In genomic region chr8:91148643-91149178, GRCm38 (mm10) we compare ENCODE assay signal across 11 mouse cellular contexts. TPM values are rescaled to one million over a fixed set of nuclear protein-coding genes. Genes with fewer than 3 reads are reported as not detected.
DNase-seq lines count a peak whose midpoint lies in the region; ATAC-seq and TF ChIP-seq lines count a peak whose summit lies in the region.
"Had no signal": no experiment of that assay in that cellular context is flagged by ENCODE, and none has a peak within 500 bp of the region (broad histone marks: within the 10 kb centered on the region; RNA-seq: fewer than 3 reads in every experiment).

No protein-coding gene starts in this region.

- 72% methylated on average over 15 of the region's 15 CpGs for WGBS in embryonic facial prominence, embryonic 15.5 days
- WGBS in small intestine, adult 2 months: 26% methylated on average over 15 of the region's 15 CpGs
- WGBS in midbrain, embryonic 14.5 days: 83% methylated on average over 15 of the region's 15 CpGs

- no peak overlapping the region for H3K27ac ChIP-seq in embryonic facial prominence, embryonic 15.5 days (replicated peaks)
- peak overlapping the region; percentile 98 for H3K27ac ChIP-seq in small intestine, adult 2 months (ENCODE audit: insufficient read depth, low read depth, low read length)
- no peak overlapping the region for H3K27ac ChIP-seq in midbrain, embryonic 14.5 days (replicated peaks; ENCODE audit: low read depth, low read length)
- H3K27ac ChIP-seq: lung, embryonic 15.5 days; neural tube, embryonic 12.5 days had no signal

- no peaks in the 10 kb centered on the region for H3K9me3 ChIP-seq in embryonic facial prominence, embryonic 15.5 days (replicated peaks)
- no peaks in the 10 kb centered on the region; the same call in 1 of the 2 replicates for H3K9me3 ChIP-seq in midbrain, embryonic 14.5 days (ENCODE audit: control insufficient read depth, low read length)
- H3K9me3 ChIP-seq: G1E; lung, embryonic 15.5 days had no signal

- no peaks in the 10 kb centered on the region for H3K36me3 ChIP-seq in embryonic facial prominence, embryonic 15.5 days
- H3K36me3 ChIP-seq in small intestine, adult 2 months (ENCODE audit: control insufficient read depth, insufficient read depth, low read length): no peaks in the 10 kb centered on the region
- no peaks in the 10 kb centered on the region for H3K36me3 ChIP-seq in midbrain, embryonic 14.5 days (ENCODE audit: control insufficient read depth, insufficient read depth, low read length)
- H3K36me3 ChIP-seq: G1E; lung, embryonic 15.5 days; neural tube, embryonic 12.5 days had no signal

- no peak overlapping the region for H3K4me3 ChIP-seq in embryonic facial prominence, embryonic 15.5 days (replicated peaks)
- peak overlapping the region; percentile 35; the same call in 1 of the 2 replicates for H3K4me3 ChIP-seq in small intestine, adult 2 months (ENCODE audit: low read depth, low read length)
- H3K4me3 ChIP-seq in midbrain, embryonic 14.5 days (replicated peaks; ENCODE audit: low read depth, low read length): no peak overlapping the region
- H3K4me3 ChIP-seq: lung, embryonic 15.5 days; neural tube, embryonic 12.5 days had no signal

- H3K9ac ChIP-seq in embryonic facial prominence, embryonic 15.5 days: no peak overlapping the region
- no peak overlapping the region for H3K9ac ChIP-seq in midbrain, embryonic 14.5 days (replicated peaks; ENCODE audit: low read length)
- H3K9ac ChIP-seq: lung, embryonic 15.5 days; neural tube, embryonic 12.5 days had no signal

- TF ChIP-seq CTCF in small intestine, adult 2 months (IDR thresholded peaks at IDR 0.05; ENCODE audit: extremely low read depth, insufficient read length, insufficient replicate concordance, low read depth, low read length): peak; percentile 4; the same call in 1 of the 2 replicates

- H3K27me3 ChIP-seq in embryonic facial prominence, embryonic 15.5 days: no peaks in the 10 kb centered on the region
- H3K27me3 ChIP-seq in small intestine, adult 2 months (ENCODE audit: control insufficient read depth, insufficient read depth, low read length): no peaks in the 10 kb centered on the region
- H3K27me3 ChIP-seq in midbrain, embryonic 14.5 days (ENCODE audit: control insufficient read depth, insufficient read depth, low read length): no peaks in the 10 kb centered on the region
- H3K27me3 ChIP-seq: lung, embryonic 15.5 days; neural tube, embryonic 12.5 days had no signal

- H3K4me2 ChIP-seq in embryonic facial prominence, embryonic 15.5 days (replicated peaks): no peak overlapping the region
- H3K4me2 ChIP-seq in midbrain, embryonic 14.5 days (ENCODE audit: low read length): no peak overlapping the region
- H3K4me2 ChIP-seq: neural tube, embryonic 12.5 days had no signal

- 0 out of 2 replicates have a peak, but pooled peaks have one; percentile 35 for ATAC-seq in embryonic facial prominence, embryonic 15.5 days (ENCODE audit: insufficient number of reproducible peaks, low FRiP score, low TSS enrichment, low read depth)
- ATAC-seq in midbrain, embryonic 14.5 days (ENCODE audit: low FRiP score, low TSS enrichment): no peak

- DNase-seq in lung, adult 18-20 months: peak; percentile 7 to 8
- no peak for DNase-seq in lung, postnatal 25 days (ENCODE audit: low spot score)
- DNase-seq in kidney, postnatal 25 days: peak; percentile 52 to 72
- DNase-seq in midbrain, embryonic 14.5 days: no peak
- DNase-seq in frontal cortex, postnatal 10 days (ENCODE audit: low spot score in 2 of 2): no peak
- DNase-seq: gastrocnemius, postnatal 14 days had no signal

- H3K4me1 ChIP-seq in embryonic facial prominence, embryonic 15.5 days: no peaks in the 10 kb centered on the region
- peaks cover 17% of the 10 kb centered on the region; the same call in 1 of the 2 replicates for H3K4me1 ChIP-seq in small intestine, adult 2 months (ENCODE audit: control insufficient read depth, insufficient read depth, insufficient read length, low read length)
- no peaks in the 10 kb centered on the region for H3K4me1 ChIP-seq in midbrain, embryonic 14.5 days (ENCODE audit: control insufficient read depth, insufficient read depth, low read length)
- H3K4me1 ChIP-seq: lung, embryonic 15.5 days; neural tube, embryonic 12.5 days had no signal

- peak; percentile 16; the same call in 1 of the 2 replicates for TF ChIP-seq POLR2A in small intestine, adult 2 months (IDR thresholded peaks at IDR 0.05; ENCODE audit: low read depth, low read length)

RNA-seq across cellular contexts. Expression of gene Aktip, which starts 51.1 kb away (rescaled TPM):
- polyA plus RNA-seq in embryonic facial prominence, embryonic 15.5 days (2015; fragmentation: Nextera tagmentation; extraction: Ambion mirVana): 58.9 and 60.6 TPM in 2 replicates
- polyA plus RNA-seq in small intestine, adult 2 months (2012; rRNA removed): 14.5 and 23.3 TPM in 2 replicates
- 131 and 143 TPM in 2 replicates for polyA plus RNA-seq in midbrain, embryonic 14.5 days (2014; fragmentation: Nextera tagmentation; extraction: Ambion mirVana)

Comparison
In these comparisons a context has a peak if more than half of its experiments do, and no peak if none do; other contexts are left out.
1. DNase-seq: peak in lung, adult 18-20 months (2 of 2) and kidney, postnatal 25 days (2 of 2); none in lung, postnatal 25 days (single experiment), midbrain, embryonic 14.5 days (single experiment) and frontal cortex, postnatal 10 days (0 of 2).